Mouse (Mus musculus) kidney, postnatal 14 days (tissue): ENCODE measurements around the gene Ppp2r3a.

Source experiments
- DNase-seq: peaks from one replicate; pipeline ENCODE4 v3.0.0; 2022; ENCODE audit warnings: mixed read lengths

Gene Ppp2r3a

GRCm38 (mm10) chr9:101143635-101144034 lies 108.0 kb downstream of the Ppp2r3a start:
- peak; percentile 5 for DNase-seq

GRCm38 (mm10) chr9:101114182-101114884 lies 137.3 kb downstream of the Ppp2r3a start:
- DNase-seq: no peak

DNA sequence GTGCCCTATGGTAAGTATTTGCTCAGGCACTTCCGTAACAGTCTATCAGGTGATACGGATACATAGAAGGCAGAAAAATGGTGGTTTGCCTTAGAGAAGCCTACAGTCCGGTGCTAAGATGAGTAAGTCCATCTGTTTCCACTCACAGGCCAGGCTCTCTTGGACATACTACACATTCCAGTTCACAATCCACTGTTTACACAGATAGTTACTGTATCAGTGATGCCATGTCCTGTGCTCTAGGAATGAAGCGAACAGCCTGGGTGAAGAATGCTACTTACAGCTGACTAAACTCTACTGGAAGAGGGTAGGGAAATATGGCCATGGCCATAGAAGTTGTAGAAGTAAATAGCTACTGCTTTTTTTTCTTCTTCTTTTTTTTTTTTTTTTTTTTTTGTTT lies 138.3 kb downstream of the Ppp2r3a start:
- no peak for DNase-seq

GRCm38 (mm10) chr9:101110013-101110412 lies 141.6 kb downstream of the Ppp2r3a start:
- DNase-seq: peak; percentile 81

DNA sequence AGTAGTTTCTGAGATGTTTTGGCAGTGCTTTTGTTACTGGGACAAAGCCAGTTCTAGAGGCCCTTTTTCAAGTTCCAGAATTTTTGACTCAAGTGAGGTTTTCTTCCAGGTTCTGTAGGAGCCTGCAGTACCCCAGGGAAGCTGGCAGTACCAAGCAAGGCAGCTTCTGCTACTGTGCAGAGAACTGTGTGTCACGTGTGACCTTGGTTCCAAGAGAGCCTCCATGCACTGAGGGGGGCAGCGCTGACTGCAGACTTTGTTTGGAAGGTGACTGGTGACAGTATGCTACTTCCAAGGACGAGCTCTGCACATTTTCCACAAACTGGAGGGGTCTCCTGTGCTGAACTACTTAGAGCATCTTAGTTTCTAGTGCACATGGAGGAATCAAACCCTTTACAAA lies 144.2 kb downstream of the Ppp2r3a start:
- no peak for DNase-seq

GRCm38 (mm10) chr9:101105735-101106134 lies 145.9 kb downstream of the Ppp2r3a start:
- DNase-seq: no peak

- DNase-seq: no peak
These were observed 146.7 kb downstream of the Ppp2r3a start for GRCm38 (mm10) chr9:101104931-101105330.

GRCm38 (mm10) chr9:101102288-101102687 lies 149.3 kb downstream of the Ppp2r3a start:
- no peak for DNase-seq

- DNase-seq: no peak
These were observed 150.0 kb downstream of the Ppp2r3a start for GRCm38 (mm10) chr9:101101547-101101946.

GRCm38 (mm10) chr9:101100163-101100562 lies 151.4 kb downstream of the Ppp2r3a start:
- no peak for DNase-seq

DNA sequence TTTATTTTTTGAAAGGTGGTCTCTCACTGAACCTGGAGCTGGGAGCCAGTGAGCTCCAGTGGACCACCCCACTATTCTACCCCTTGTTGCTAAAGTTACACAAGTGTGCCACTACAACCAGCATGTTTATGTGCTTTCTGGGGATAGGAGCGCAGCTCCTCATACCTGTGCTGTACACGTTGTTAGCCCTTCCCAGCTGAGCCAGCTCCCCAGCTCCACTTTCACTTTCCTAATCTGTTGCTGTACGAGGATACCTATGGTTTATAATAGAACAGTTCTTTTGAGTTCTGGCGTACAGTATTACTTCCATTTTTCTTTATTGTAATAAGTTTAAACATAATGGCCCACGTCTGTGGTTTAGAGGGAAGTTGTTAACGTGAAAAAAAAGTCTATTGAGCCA lies 152.2 kb downstream of the Ppp2r3a start:
- no peak for DNase-seq

- no peak for DNase-seq
These were observed 154.1 kb downstream of the Ppp2r3a start for GRCm38 (mm10) chr9:101097542-101097941.

DNA sequence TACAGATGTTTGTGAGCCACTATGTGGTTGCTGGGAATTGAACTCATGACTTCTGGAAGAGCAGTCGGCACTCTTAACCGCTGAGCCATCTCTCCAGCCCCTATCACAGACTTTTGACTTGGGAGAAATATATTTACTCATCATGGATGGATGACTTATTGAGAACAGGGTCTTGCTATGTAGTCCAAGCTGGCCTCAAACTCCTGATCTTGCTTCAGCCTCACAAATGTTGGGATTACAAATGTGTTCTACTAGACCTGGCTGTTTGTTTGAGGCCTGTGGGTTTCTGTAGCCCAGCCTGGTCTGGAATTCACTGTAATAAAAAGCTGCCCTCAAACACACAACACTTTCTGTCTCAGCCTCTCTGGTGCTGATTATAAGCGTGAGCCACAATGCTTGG lies 155.1 kb downstream of the Ppp2r3a start:
- DNase-seq: no peak

DNA sequence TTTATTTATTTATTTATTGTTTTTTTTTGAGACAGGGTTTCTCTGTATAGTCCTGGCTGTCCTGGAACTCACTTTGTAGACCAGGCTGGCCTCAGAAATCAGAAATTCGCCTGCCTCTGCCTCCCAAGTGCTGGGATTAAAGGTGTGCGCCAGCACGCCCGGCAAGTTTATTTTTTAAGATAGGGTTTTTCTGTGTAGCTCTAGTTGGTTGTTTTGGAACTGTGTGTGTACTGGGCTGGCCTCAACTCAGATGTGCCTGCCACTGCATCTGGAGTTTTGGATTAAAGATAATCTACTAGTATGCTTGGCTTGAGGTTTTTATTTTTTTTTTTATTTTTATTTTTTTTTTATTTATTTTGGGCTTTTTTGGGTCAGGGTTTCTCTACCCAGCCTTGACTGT lies 156.2 kb downstream of the Ppp2r3a start:
- DNase-seq: no peak

DNA sequence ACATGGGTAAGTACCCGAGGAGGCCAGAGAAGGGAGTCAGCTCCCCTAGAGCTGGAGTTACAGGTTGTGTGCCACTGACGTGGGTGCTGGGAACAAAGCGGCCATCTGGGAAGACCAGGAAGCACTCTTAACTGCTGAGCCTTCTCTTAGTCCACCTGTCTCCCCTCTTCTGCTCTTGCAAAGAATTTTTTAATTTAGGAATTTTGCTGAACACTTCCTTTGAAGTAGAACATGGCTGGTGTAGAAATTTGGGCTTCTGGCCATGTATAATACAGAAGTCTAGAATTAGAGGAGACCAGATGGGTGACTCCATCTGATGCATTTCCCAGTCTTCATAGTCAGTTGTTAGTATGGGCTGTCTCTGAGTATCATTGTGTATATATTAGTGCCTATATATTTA lies 167.9 kb downstream of the Ppp2r3a start:
- no peak for DNase-seq

DNA sequence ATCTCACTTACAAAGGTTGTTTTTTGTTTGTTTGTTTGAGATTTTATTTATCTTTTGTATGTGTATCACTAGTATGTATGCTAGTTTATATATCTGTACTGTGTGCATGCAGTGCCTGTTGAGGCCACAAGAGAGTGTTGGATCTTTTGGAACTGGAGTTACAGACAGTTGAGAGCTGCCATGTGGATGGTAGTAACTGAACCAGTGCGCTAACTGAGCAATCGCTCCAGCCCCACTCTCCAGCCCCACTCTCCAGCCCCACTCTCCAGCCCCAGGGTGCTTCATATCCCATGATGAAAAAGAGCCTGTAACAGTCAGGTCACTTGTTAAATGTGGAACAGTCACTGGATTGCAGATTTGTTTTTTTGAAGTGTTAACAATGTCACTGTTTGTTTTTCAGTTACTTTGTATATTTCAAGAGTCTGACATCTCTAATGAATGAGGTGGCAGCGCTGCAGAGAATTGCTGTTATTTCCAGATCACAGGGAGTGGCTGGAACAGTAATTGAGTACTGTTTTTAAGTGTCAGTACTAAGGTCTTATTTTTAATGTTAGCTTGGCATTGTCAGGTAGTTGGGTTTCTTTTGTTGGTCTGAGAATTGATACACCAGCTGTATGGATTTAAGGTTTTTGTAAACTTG lies 171.4 kb downstream of the Ppp2r3a start:
- no peak for DNase-seq

- DNase-seq: no peak
These were observed 173.0 kb downstream of the Ppp2r3a start for GRCm38 (mm10) chr9:101078579-101078978.

- no peak for DNase-seq
These were observed 174.1 kb downstream of the Ppp2r3a start for GRCm38 (mm10) chr9:101077486-101077885.

DNA sequence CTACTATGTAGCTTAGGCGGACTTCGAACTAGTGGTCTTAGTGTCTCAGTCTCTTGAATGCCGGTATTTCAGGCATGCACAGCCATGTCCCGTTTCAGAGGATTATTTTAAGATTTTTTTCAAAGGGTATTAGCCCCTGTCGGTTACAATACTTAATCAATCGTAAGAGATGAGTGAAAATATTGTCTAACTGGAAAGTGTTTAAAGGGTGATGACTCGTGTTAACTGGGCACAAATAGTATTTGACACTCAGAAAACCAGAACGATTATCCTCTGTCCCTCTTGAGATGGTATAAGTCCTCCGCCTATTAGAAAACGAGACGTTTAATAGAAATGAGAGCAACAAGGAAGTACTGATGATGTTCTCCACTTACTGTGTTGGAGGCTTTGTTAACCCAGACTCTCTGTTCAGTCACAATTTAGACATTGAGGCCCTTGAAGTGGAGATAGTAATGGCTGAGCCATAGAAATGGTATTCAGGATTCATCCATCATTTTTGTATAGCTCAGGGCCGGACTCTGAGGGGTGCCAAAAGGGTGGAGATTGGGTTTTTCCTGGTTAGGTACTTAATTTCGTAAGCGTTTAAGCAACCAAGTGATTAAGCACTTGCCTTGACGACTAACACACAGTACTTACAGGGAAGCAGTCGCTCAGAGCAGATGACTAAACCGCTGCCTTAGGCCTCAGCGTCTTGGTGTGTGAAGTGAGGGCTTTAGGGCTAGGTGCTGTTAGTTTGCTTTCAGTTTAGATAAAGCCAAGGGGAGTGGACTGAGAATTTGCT lies 175.3 kb downstream of the Ppp2r3a start:
- no peak for DNase-seq

GRCm38 (mm10) chr9:101075694-101076093 lies 175.9 kb downstream of the Ppp2r3a start:
- no peak for DNase-seq

DNA sequence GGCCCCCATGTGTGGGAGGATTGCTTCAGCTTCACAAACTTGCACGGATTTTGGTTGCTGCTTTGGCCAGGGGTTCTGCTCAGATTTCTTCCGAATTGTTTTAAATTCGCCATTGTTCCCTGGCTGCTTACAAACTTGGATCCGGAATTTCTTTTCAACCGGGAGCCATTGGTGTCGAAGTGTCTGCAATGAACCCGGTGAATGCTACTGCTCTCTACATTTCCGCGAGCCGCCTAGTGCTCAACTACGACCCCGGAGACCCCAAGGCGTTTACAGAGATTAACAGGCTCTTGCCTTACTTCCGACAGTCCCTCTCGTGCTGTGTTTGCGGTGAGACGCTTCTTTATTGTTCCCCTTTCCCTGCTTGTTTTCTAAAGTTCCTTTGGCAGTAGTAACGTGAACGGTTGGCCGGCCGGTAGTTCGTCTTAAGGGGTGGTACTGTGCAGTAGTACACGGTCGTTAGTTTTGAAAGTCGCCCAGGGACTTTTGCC lies 176.5 kb downstream of the Ppp2r3a start:
- DNase-seq: peak; percentile 47

DNA sequence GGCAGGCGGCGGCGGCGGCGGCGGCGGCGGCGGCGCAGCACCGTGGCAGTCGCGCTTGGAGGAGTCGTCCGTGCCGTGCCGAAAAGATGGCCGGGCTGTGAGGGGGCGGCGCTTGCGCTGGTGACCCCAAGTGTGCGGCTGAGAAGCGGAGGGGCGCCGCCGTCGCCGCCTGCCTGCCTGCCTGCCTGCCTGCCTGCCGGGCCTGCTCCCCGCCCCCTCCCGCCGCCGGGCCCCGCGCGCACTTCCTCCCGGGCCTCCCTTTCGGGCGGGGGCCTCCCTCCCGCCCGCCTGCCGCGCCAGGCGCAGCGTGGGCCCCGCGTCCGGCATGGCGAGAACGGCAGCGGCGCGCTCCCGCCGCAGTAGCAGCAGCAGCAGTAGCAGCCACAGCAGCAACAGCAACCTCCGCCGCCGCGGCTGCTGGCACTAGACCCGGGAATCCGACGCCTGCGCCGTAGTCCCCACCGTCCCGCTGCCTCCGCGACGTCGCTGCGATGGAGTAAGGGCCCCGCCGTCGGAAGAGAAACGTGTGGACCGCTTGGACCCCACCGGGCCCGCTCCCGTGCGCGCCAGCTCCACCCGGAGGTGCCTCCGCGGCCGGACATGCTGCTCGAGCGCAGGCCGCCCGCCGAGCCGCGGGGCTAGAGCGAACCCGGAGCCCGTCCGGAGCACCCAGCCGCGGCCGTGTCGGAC lies 177.1 kb downstream of the Ppp2r3a start:
- peak; percentile 92 for DNase-seq

- DNase-seq: no peak
These were observed 177.6 kb downstream of the Ppp2r3a start, which contains the start of gene Msl2 for GRCm38 (mm10) chr9:101073987-101074331. Gene Msl2 (plus strand): TSS chr9:101074101.
